Mouse (Mus musculus) lung, postnatal 0 days (tissue): ENCODE results near the gene Ginm1.

Experiments used
- CTCF ChIP-seq: IDR thresholded peaks from 2 replicates; pipeline ENCODE4 v1.5.1; 2016; ENCODE audit warnings: antibody characterized with exemption, mild to moderate bottlenecking
- EP300 ChIP-seq: IDR thresholded peaks from 2 replicates; pipeline ENCODE4 v1.6.1; 2016; ENCODE audit warnings: antibody characterized with exemption, mild to moderate bottlenecking, control low read depth

GRCm38 (mm10) chr10:7772769-7773168, 19.9 kb downstream of the Ginm1 start:
- TF ChIP-seq CTCF (no peak), EP300 (no peak)
